Mouse (Mus musculus) midbrain, embryonic 10.5 days (tissue): ENCODE data around the gene Eef1akmt3. TPM values are rescaled to one million over a fixed set of nuclear protein-coding genes. Genes with fewer than 3 reads are reported as not detected.

Source experiments
- DNase-seq: peaks from one replicate; pipeline ENCODE4 v3.0.0-alpha.2; 2017; ENCODE audit warnings: low spot score
- H3K27ac ChIP-seq: fragments of 300-500 bp; sonication (generic); replicated peaks from 2 replicates; pipeline ENCODE4 v1.5.1; 2016; ENCODE audit warnings: mild to moderate bottlenecking
- H3K27me3 ChIP-seq: fragments of 300-500 bp; sonication (generic); 2 replicates; pipeline ENCODE4 v1.6.1; 2016; ENCODE audit warnings: low read depth, mild to moderate bottlenecking; ENCODE audit not compliant: poor library complexity, severe bottlenecking
- H3K36me3 ChIP-seq: fragments of 300-500 bp; sonication (generic); 2 replicates; pipeline ENCODE4 v1.6.1; 2016; ENCODE audit warnings: mild to moderate bottlenecking, moderate library complexity
- H3K4me1 ChIP-seq: fragments of 300-500 bp; sonication (generic); 2 replicates; pipeline ENCODE4 v1.6.1; 2016
- H3K4me3 ChIP-seq: fragments of 300-500 bp; sonication (generic); 2 replicates; pipeline ENCODE4 v1.5.1; 2016; ENCODE audit warnings: mild to moderate bottlenecking, moderate library complexity
- H3K9me3 ChIP-seq: fragments of 300-500 bp; sonication (generic); replicated peaks from 2 replicates; pipeline ENCODE4 v1.6.1; 2016; ENCODE audit warnings: mild to moderate bottlenecking
- WGBS: fragments of 180-500 bp; shearing (Covaris S2); methylation state at CpG from one replicate; pipeline ENCODE4 v1.1.7; 2016; 5-methylcytosine and 5-hydroxymethylcytosine counted together
- polyA plus RNA-seq: library from polyadenylated mRNA; unstranded; fragments of >200 nt; fragmentation: Nextera tagmentation; extraction: Ambion mirVana; gene quantifications from 2 replicates; pipeline ENCODE4 v1.2.1, GENCODE M21; 2016

The Eef1akmt3 gene
- polyA plus RNA-seq = 0.19 and 0.26 TPM in 2 replicates

- WGBS = 0% methylated on average over 28 of the region's 28 CpGs
- Histone ChIP-seq H3K36me3 (peaks cover 29% of the 10 kb centered on the region), H3K4me1 (peaks cover 32% of the 10 kb centered on the region), H3K27me3 (peaks cover 19% of the 10 kb centered on the region), H3K27ac (peak within 1 kb of the TSS; percentile 89), H3K4me3 (peak within 1 kb of the TSS; percentile 77), H3K9me3 (no peaks in the 10 kb centered on the region)
- peak; percentile 63 for DNase-seq
Observed at GRCm38 (mm10) chr10:127041274-127041766, at the start of gene Eef1akmt3, which contains the start of gene Mettl1. Gene Eef1akmt3 (minus strand): TSS chr10:127041513. Gene Mettl1 (plus strand): TSS chr10:127041414.

GRCm38 (mm10) chr10:127090560-127091411 is 49.5 kb upstream of the Eef1akmt3 start:
- Histone ChIP-seq H3K27ac (no peak overlapping the region), H3K9me3 (no peaks in the 10 kb centered on the region), H3K27me3 (peaks cover 72% of the 10 kb centered on the region), H3K36me3 (peaks cover 11% of the 10 kb centered on the region), H3K4me1 (peaks cover 20% of the 10 kb centered on the region), H3K4me3 (peak overlapping the region; percentile 40)
- no peak for DNase-seq
- 8% methylated on average over 57 of the region's 57 CpGs for WGBS

DNA sequence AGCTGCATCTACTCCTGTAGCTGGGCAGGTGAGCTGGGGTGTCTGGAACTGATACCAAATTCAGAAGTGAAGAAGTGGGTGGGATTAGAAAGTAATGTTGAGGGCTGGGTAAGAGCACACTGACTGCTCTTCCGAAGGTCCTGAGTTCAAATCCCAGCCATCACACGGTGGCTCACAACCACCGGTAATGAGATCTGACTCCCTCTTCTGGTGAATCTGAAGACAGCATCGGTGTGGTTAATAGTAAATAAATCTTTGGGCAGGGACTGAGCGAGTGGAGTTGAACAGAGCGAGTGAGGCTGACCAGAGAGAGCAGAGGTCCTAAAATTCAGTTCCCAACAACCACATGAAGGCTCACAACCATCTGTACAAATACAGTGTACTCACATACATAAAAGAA is 44.3 kb upstream of the Eef1akmt3 start:
- Histone ChIP-seq H3K27me3 (peaks cover 88% of the 10 kb centered on the region), H3K36me3 (no peaks in the 10 kb centered on the region), H3K4me3 (no peak overlapping the region), H3K9me3 (no peaks in the 10 kb centered on the region), H3K4me1 (peaks cover 33% of the 10 kb centered on the region), H3K27ac (no peak overlapping the region)
- no peak for DNase-seq
- WGBS = 72% methylated on average over 6 of the region's 6 CpGs

DNA sequence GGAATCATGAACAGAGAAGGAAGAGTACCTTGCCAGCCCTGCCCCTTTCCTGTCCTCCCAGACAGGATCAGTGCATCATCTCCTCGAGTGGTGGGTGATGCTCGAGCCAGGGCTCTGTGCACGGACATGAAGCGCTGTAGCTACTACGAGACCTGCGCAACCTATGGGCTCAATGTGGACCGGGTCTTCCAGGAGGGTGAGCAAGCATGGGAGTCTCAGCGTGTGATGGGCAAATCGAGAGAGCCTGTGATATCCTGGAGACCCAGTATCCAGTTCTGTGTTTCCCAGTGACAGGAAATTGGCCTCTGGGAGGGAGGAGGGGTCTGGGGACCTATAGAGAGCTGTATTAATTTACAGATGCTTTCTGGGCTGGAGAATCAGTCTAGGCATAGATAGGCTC is 43.7 kb upstream of the Eef1akmt3 start:
- Histone ChIP-seq H3K4me3 (no peak overlapping the region), H3K4me1 (peaks cover 34% of the 10 kb centered on the region), H3K27ac (no peak overlapping the region), H3K9me3 (no peaks in the 10 kb centered on the region; the same call in 1 of the 2 replicates), H3K36me3 (no peaks in the 10 kb centered on the region), H3K27me3 (peaks cover 88% of the 10 kb centered on the region)
- whole genome bisulfite sequencing = 89% methylated on average over 9 of the region's 9 CpGs
- no peak for DNase-seq

DNA sequence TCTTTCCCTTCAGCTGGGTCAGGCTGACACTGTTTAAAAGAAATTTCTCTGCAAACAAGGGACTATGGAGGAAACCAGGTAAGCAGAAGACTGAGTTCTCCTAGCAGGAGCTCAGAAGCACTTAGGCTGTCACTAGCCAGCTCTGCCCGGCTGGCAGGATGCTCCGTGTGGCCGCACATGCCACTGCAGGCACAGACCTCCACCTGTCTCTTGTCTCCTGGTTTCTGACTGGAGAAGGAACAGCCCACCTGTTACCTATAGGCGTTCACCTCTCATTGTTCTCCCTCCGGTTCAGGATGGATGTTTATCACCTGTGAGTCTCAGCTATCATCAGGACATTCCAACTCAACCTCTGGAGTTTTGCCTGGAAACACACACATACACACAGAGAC is 42.6 kb upstream of the Eef1akmt3 start:
- no peak for DNase-seq
- Histone ChIP-seq H3K4me1 (peaks cover 45% of the 10 kb centered on the region), H3K27ac (no peak overlapping the region), H3K27me3 (peaks cover 88% of the 10 kb centered on the region), H3K4me3 (no peak overlapping the region), H3K9me3 (no peaks in the 10 kb centered on the region; the same call in 1 of the 2 replicates), H3K36me3 (no peaks in the 10 kb centered on the region)
- 57% methylated on average over 5 of the region's 5 CpGs for WGBS

- H3K36me3 ChIP-seq = no peaks in the 10 kb centered on the region
- H3K4me3 ChIP-seq = no peak overlapping the region
- no peak overlapping the region for H3K27ac ChIP-seq
- H3K9me3 ChIP-seq = no peaks in the 10 kb centered on the region; the same call in 1 of the 2 replicates
- DNase-seq = no peak
- WGBS = 34% methylated on average over 8 of the region's 8 CpGs
- peaks cover 86% of the 10 kb centered on the region for H3K27me3 ChIP-seq
- H3K4me1 ChIP-seq = peaks cover 50% of the 10 kb centered on the region
Observed at GRCm38 (mm10) chr10:127083292-127083914, 42.1 kb upstream of the Eef1akmt3 start.

DNA sequence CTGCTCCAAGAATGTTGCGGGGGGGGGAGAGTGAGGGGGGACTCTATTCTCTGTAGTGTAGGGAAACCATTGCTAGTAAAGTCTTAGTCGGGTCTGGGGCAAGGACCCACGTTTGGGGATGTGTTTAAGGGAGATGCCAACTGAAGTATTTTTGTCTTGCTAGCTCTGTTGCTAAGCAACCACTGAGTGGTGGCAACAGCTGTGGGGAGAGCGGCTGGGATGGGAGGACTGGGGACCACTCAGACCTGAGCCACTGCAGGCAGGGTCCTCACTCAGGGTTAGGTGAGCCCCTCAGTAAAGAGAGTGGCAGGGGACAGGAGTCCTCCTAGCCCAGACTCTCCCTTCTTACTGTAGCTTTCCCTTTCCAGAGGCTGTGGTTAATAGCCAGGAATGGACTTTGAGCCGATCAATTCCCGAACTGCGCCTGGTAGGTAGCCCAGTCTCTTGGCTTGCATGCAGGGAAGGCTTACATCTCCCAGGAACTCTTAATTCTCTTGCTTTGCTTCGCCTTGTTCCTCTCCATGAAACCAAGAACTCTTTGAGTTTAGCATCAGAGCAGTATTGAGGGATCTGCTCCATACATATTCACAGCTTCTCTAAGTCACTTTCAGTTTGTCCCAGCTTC is 40.8 kb upstream of the Eef1akmt3 start:
- Histone ChIP-seq H3K27me3 (peaks cover 86% of the 10 kb centered on the region), H3K9me3 (no peaks in the 10 kb centered on the region; the same call in 1 of the 2 replicates), H3K4me1 (peaks cover 61% of the 10 kb centered on the region), H3K36me3 (no peaks in the 10 kb centered on the region), H3K4me3 (peak overlapping the region; percentile 73), H3K27ac (no peak overlapping the region)
- peak; percentile 66 for DNase-seq
- WGBS = 31% methylated on average over 8 of the region's 8 CpGs

- Histone ChIP-seq H3K9me3 (no peaks in the 10 kb centered on the region; the same call in 1 of the 2 replicates), H3K36me3 (no peaks in the 10 kb centered on the region), H3K27ac (0 out of 2 replicates have a peak overlapping the region, but pooled peaks have one; percentile 59), H3K27me3 (peaks cover 92% of the 10 kb centered on the region), H3K4me3 (peak overlapping the region; percentile 73), H3K4me1 (peaks cover 67% of the 10 kb centered on the region)
- DNase-seq = peak; percentile 40
- 3% methylated on average over 48 of the region's 48 CpGs for WGBS
Observed at GRCm38 (mm10) chr10:127080901-127081780, 39.8 kb upstream of the Eef1akmt3 start.

- peak overlapping the region; percentile 83 for H3K27ac ChIP-seq
- H3K9me3 ChIP-seq = no peaks in the 10 kb centered on the region; the same call in 1 of the 2 replicates
- H3K27me3 ChIP-seq = peaks cover 98% of the 10 kb centered on the region
- DNase-seq = peak; percentile 59
- H3K4me3 ChIP-seq = peak overlapping the region; percentile 73
- no peaks in the 10 kb centered on the region for H3K36me3 ChIP-seq
- peaks cover 73% of the 10 kb centered on the region for H3K4me1 ChIP-seq
- 1% methylated on average over 70 of the region's 70 CpGs for WGBS
Observed at GRCm38 (mm10) chr10:127079665-127080391, 38.5 kb upstream of the Eef1akmt3 start.

- DNase-seq = peak; percentile 75
- Histone ChIP-seq H3K36me3 (no peaks in the 10 kb centered on the region), H3K4me1 (peaks cover 73% of the 10 kb centered on the region), H3K4me3 (peak overlapping the region; percentile 73), H3K27ac (peak overlapping the region; percentile 83), H3K9me3 (no peaks in the 10 kb centered on the region; the same call in 1 of the 2 replicates), H3K27me3 (peaks cover 90% of the 10 kb centered on the region)
- WGBS = under 1% methylated on average over 46 of the region's 49 CpGs
Observed at GRCm38 (mm10) chr10:127078677-127079575, 37.6 kb upstream of the Eef1akmt3 start.
